Comparison of ENCODE assay signal across 9 mouse cellular contexts in the genomic region with DNA sequence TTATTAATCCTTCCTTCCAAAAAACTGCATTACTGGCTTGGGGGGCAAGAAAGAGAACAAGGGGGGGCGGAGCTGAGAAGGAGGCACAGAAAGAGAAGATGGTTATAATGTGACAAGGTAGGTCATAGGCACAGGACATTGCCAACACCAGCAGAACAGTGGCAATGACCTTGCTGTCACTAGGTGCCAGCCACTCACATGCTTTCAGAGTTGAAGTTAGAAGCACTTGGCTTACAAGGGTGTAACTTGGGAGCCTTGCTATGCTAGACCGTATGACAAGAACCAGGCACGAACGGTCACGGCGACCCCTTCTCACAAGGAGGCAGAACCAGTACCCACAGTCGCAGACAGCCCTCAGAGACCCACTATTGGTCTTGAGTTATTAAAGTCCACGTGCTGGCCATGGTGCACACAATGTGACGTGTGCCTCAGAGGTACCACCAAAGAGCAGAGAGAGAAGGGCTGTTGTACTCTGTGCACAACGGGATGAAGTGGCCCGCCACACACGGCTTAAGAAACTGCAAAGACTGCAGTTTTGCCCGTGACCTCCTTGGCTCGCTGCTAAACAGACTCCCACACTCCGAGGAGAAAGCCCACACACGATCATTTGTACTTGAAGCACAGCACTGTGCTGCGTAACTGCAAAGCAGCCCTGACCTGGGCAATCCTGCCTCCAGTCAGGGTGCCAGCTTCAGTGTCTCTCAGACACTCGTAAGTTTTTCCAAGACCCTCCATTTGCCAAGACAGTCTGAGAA. TPM values are rescaled to one million over a fixed set of nuclear protein-coding genes. Genes with fewer than 3 reads are reported as not detected.
DNase-seq lines count a peak whose midpoint lies in the region; ATAC-seq lines count a peak whose summit lies in the region.
"Had no signal": no experiment of that assay in that cellular context is flagged by ENCODE, and none has a peak within 500 bp of the region (broad histone marks: within the 10 kb centered on the region; RNA-seq: fewer than 3 reads in every experiment).

No protein-coding gene starts in this region.

- H3K4me3 ChIP-seq in hindbrain, embryonic 14.5 days (replicated peaks; ENCODE audit: low read length) = no peak overlapping the region
- H3K4me3 ChIP-seq in hindbrain, embryonic 16.5 days (ENCODE audit: low read length) = no peak overlapping the region
- H3K4me3 ChIP-seq in midbrain, embryonic 13.5 days (replicated peaks) = no peak overlapping the region
- H3K4me3 ChIP-seq in midbrain, embryonic 10.5 days = no peak overlapping the region
- H3K4me3 ChIP-seq: neural tube, embryonic 13.5 days had no signal

- H3K27ac ChIP-seq in hindbrain, embryonic 14.5 days = no peak overlapping the region
- H3K27ac ChIP-seq in hindbrain, embryonic 16.5 days (ENCODE audit: low read depth, low read length) = no peak overlapping the region
- H3K27ac ChIP-seq in midbrain, embryonic 13.5 days = no peak overlapping the region
- H3K27ac ChIP-seq in midbrain, embryonic 10.5 days (replicated peaks) = no peak overlapping the region
- H3K27ac ChIP-seq: neural tube, embryonic 13.5 days had no signal

- no peaks in the 10 kb centered on the region for H3K9me3 ChIP-seq in hindbrain, embryonic 14.5 days (ENCODE audit: control insufficient read depth, low read length)
- H3K9me3 ChIP-seq in hindbrain, embryonic 16.5 days (ENCODE audit: control insufficient read depth, low read length) = no peaks in the 10 kb centered on the region
- H3K9me3 ChIP-seq in midbrain, embryonic 13.5 days = no peaks in the 10 kb centered on the region
- H3K9me3 ChIP-seq in midbrain, embryonic 10.5 days (replicated peaks) = no peaks in the 10 kb centered on the region
- H3K9me3 ChIP-seq: neural tube, embryonic 13.5 days had no signal

- peaks cover 19% of the 10 kb centered on the region for H3K36me3 ChIP-seq in hindbrain, embryonic 14.5 days (replicated peaks; ENCODE audit: control insufficient read depth, insufficient read depth)
- peaks cover 11% of the 10 kb centered on the region; the same call in 1 of the 2 replicates for H3K36me3 ChIP-seq in hindbrain, embryonic 16.5 days (ENCODE audit: control insufficient read depth, insufficient read depth, low read length)
- H3K36me3 ChIP-seq in midbrain, embryonic 13.5 days = peaks cover 29% of the 10 kb centered on the region
- H3K36me3 ChIP-seq in midbrain, embryonic 10.5 days = peaks cover 35% of the 10 kb centered on the region

- H3K4me2 ChIP-seq in hindbrain, embryonic 14.5 days (replicated peaks) = no peak overlapping the region
- H3K4me2 ChIP-seq in hindbrain, embryonic 16.5 days (ENCODE audit: low read length) = no peak overlapping the region
- H3K4me2 ChIP-seq in midbrain, embryonic 13.5 days (replicated peaks) = no peak overlapping the region
- H3K4me2 ChIP-seq: neural tube, embryonic 13.5 days had no signal

- no peak for DNase-seq in hindbrain, embryonic 14.5 days (ENCODE audit: low spot score)
- no peak for DNase-seq in midbrain, embryonic 10.5 days (ENCODE audit: low spot score)
- peak; percentile 43 to 44 for DNase-seq in kidney, postnatal 36 days
- peak; percentile 65 for DNase-seq in testis, postnatal 10 days (ENCODE audit: low spot score)
- no peak for DNase-seq in thymus, postnatal 25 days
- DNase-seq: thymus, adult 2 months had no signal

- H3K9ac ChIP-seq in hindbrain, embryonic 14.5 days = no peak overlapping the region
- H3K9ac ChIP-seq in hindbrain, embryonic 16.5 days (ENCODE audit: low read depth, low read length) = no peak overlapping the region
- H3K9ac ChIP-seq in midbrain, embryonic 13.5 days (replicated peaks) = no peak overlapping the region
- H3K9ac ChIP-seq: neural tube, embryonic 13.5 days had no signal

- WGBS in hindbrain, embryonic 14.5 days = 82% methylated on average over 18 of the region's 18 CpGs
- 81% methylated on average over 18 of the region's 18 CpGs for WGBS in hindbrain, embryonic 16.5 days
- 77% methylated on average over 18 of the region's 18 CpGs for WGBS in midbrain, embryonic 13.5 days
- 91% methylated on average over 18 of the region's 18 CpGs for WGBS in midbrain, embryonic 10.5 days

- H3K27me3 ChIP-seq in hindbrain, embryonic 14.5 days (ENCODE audit: control insufficient read depth, insufficient read depth, low read length) = no peaks in the 10 kb centered on the region
- no peaks in the 10 kb centered on the region for H3K27me3 ChIP-seq in hindbrain, embryonic 16.5 days (replicated peaks; ENCODE audit: control insufficient read depth, insufficient read depth, low read length)
- H3K27me3 ChIP-seq in midbrain, embryonic 13.5 days = no peaks in the 10 kb centered on the region
- H3K27me3 ChIP-seq in midbrain, embryonic 10.5 days (ENCODE audit: low read depth, poor library complexity, severe bottlenecking) = no peaks in the 10 kb centered on the region
- H3K27me3 ChIP-seq: neural tube, embryonic 13.5 days had no signal

- ATAC-seq in hindbrain, embryonic 14.5 days (ENCODE audit: low FRiP score) = peak; percentile 40; the same call in 1 of the 2 replicates
- ATAC-seq in hindbrain, embryonic 16.5 days = no peak
- ATAC-seq in midbrain, embryonic 13.5 days = peak; percentile 49; the same call in 1 of the 2 replicates

- H3K4me1 ChIP-seq in hindbrain, embryonic 14.5 days (replicated peaks; ENCODE audit: control insufficient read depth, insufficient read depth, low read length) = no peaks in the 10 kb centered on the region; the same call in 1 of the 2 replicates
- peaks cover 9% of the 10 kb centered on the region; the same call in 1 of the 2 replicates for H3K4me1 ChIP-seq in hindbrain, embryonic 16.5 days (ENCODE audit: control insufficient read depth, insufficient read depth, low read depth, low read length)
- H3K4me1 ChIP-seq in midbrain, embryonic 13.5 days (replicated peaks) = peaks cover 13% of the 10 kb centered on the region
- H3K4me1 ChIP-seq in midbrain, embryonic 10.5 days = peaks cover 12% of the 10 kb centered on the region

RNA-seq across cellular contexts. Expression of gene Stk24, which starts 40.8 kb away (rescaled TPM):
- 22.5 and 23.1 TPM in 2 replicates for polyA plus RNA-seq in hindbrain, embryonic 14.5 days (2014; fragmentation: Nextera tagmentation; extraction: Ambion mirVana)
- 14.6 and 18.5 TPM in 2 replicates for polyA plus RNA-seq in hindbrain, embryonic 16.5 days (2015; fragmentation: Nextera tagmentation; extraction: Ambion mirVana)
- 20.9 and 21.2 TPM in 2 replicates for polyA plus RNA-seq in midbrain, embryonic 13.5 days (2015; fragmentation: Nextera tagmentation; extraction: Ambion mirVana)
- polyA plus RNA-seq in midbrain, embryonic 10.5 days (2016; fragmentation: Nextera tagmentation; extraction: Ambion mirVana) = 35.0 and 36.8 TPM in 2 replicates

Comparison
In these comparisons a context has a peak if more than half of its experiments do, and no peak if none do; other contexts are left out.
1. DNase-seq: peak in kidney, postnatal 36 days (2 of 2) and testis, postnatal 10 days (single experiment); none in hindbrain, embryonic 14.5 days (single experiment), midbrain, embryonic 10.5 days (single experiment) and thymus, postnatal 25 days (single experiment).